Mouse (Mus musculus) heart, postnatal 0 days (tissue): ENCODE data around the gene Olfr418.
"Not testable (repeated sequence)": the region's sequence is repeated elsewhere in the genome, so short reads cannot be mapped to it uniquely, and the experiment has no call there.

Experiments used
- CTCF ChIP-seq: IDR thresholded peaks from 2 replicates; pipeline ENCODE4 v1.5.1; 2016; ENCODE audit warnings: antibody characterized with exemption, control low read depth, low read depth
- EP300 ChIP-seq: IDR thresholded peaks from 2 replicates; pipeline ENCODE4 v1.6.1; 2016; ENCODE audit warnings: antibody characterized with exemption, low read depth

DNA sequence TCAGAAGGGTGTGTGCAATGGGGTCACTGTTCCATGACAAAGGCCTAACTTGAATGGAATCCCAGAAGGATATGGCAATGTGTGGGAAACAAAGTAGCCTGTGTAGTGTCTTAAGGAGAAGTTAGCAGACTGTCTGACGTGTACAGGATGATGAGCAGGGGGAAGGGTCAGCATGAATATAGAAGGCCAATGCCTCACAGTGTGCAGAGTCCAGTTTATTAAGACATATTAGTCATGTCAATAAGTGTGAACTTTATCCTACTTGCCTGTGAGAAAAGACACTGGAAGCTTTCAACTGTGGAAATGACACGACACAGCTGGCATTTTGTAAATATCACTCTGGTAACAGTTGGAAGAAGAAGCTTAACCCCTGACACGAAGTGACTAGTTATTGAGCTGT is 37.0 kb downstream of the Olfr418 start:
- TF ChIP-seq EP300, CTCF: not testable (repeated sequence)
